Mouse (Mus musculus) left cerebral cortex, postnatal 10 days (tissue): ENCODE measurements at regions not wholly inside any gene's neighbourhood (a gene's known extent, or its start where the extent isn't known, plus 50 kb on each side); places are given as distances from the start of the nearest gene placed in this dataset.

ENCODE experiments used
- DNase-seq, 2 experiments: peaks; one replicate each; pipeline ENCODE4 v3.0.0; 2021 to 2022; ENCODE audit warnings: low spot score in 2 of 2, mixed read lengths in 1 of 2; ENCODE audit errors: extremely low spot score in 1 of 2
- intact Hi-C: fragments of 180-260 bp; cut with DNase I; formaldehyde crosslinking; loops from one replicate; pipeline ENCODE4 v1.15.1; 2025

GRCm38 (mm10) chr1:92736411-92736810 lies 87.8 kb upstream of the Otos start:
- intact Hi-C loops, result no loop called here
- DNase-seq, result no peak

GRCm38 (mm10) chr1:92733732-92734131 lies 85.1 kb upstream of the Otos start:
- DNase-seq, result no peak
- intact Hi-C loops, result no loop called here

- intact Hi-C loops, result no loop called here
- DNase-seq, result no peak
These were observed 83.0 kb upstream of the Otos start for GRCm38 (mm10) chr1:92731353-92732282.

- intact Hi-C loops, result no loop called here
- DNase-seq, result no peak
These were observed 81.9 kb upstream of the Otos start for GRCm38 (mm10) chr1:92730576-92730975.

GRCm38 (mm10) chr1:92727961-92728360 lies 79.3 kb upstream of the Otos start:
- DNase-seq, result no peak
- intact Hi-C loops, result no loop called here

GRCm38 (mm10) chr1:92727371-92727770 lies 78.7 kb upstream of the Otos start:
- intact Hi-C loops, result no loop called here
- no peak for DNase-seq

- no peak for DNase-seq
- intact Hi-C loops, result no loop called here
These were observed 77.7 kb upstream of the Otos start for GRCm38 (mm10) chr1:92726341-92726740.

- intact Hi-C loops, result no loop called here
- DNase-seq, result no peak
These were observed 75.5 kb upstream of the Otos start for GRCm38 (mm10) chr1:92724135-92724534.

GRCm38 (mm10) chr1:92720567-92720966 lies 71.9 kb upstream of the Otos start:
- DNase-seq, result no peak

GRCm38 (mm10) chr1:92719864-92720263 lies 71.2 kb upstream of the Otos start:
- no peak for DNase-seq
- intact Hi-C loops, result no loop called here

More at GRCm38 (mm10) chr1:92720567-92720966, 71.9 kb upstream of the Otos start:
- intact Hi-C loops, result no loop called here

GRCm38 (mm10) chr1:92718108-92718507 lies 69.5 kb upstream of the Otos start:
- DNase-seq, result no peak

GRCm38 (mm10) chr1:92714725-92715324 lies 66.2 kb upstream of the Otos start:
- intact Hi-C loops, result no loop called here
- no peak for DNase-seq

More at GRCm38 (mm10) chr1:92718108-92718507, 69.5 kb upstream of the Otos start:
- intact Hi-C loops, result no loop called here

GRCm38 (mm10) chr1:92712366-92712765 lies 63.7 kb upstream of the Otos start:
- no peak for DNase-seq
- intact Hi-C loops, result no loop called here

GRCm38 (mm10) chr1:92710321-92710839 lies 61.7 kb upstream of the Otos start:
- no peak for DNase-seq
- intact Hi-C loops, result no loop called here

GRCm38 (mm10) chr1:92709190-92709850 lies 60.7 kb upstream of the Otos start:
- intact Hi-C loops, result no loop called here
- no peak for DNase-seq

- intact Hi-C loops, result no loop called here
- DNase-seq, result peak in 1 of 2 experiments; percentile 50
These were observed 59.6 kb upstream of the Otos start for GRCm38 (mm10) chr1:92707917-92708897.

GRCm38 (mm10) chr1:92707441-92707840 lies 58.8 kb upstream of the Otos start:
- no peak for DNase-seq
- intact Hi-C loops, result no loop called here

- intact Hi-C loops, result no loop called here
- no peak for DNase-seq
These were observed 55.3 kb upstream of the Otos start for GRCm38 (mm10) chr1:92703903-92704302.
